Comparison of ENCODE assay signal across 9 mouse cellular contexts in genomic region chr5:116419322-116420045, GRCm38 (mm10). TPM values are rescaled to one million over a fixed set of nuclear protein-coding genes. Genes with fewer than 3 reads are reported as not detected.
DNase-seq lines count a peak whose midpoint lies in the region; ATAC-seq lines count a peak whose summit lies in the region.
"Had no signal": no experiment of that assay in that cellular context is flagged by ENCODE, and none has a peak within 500 bp of the region (broad histone marks: within the 10 kb centered on the region; RNA-seq: fewer than 3 reads in every experiment).

No protein-coding gene starts in this region.

- 58% methylated on average over 6 of the region's 6 CpGs for WGBS in lung, embryonic 16.5 days

- ATAC-seq in lung, embryonic 16.5 days (ENCODE audit: low read depth), result no peak
- ATAC-seq in erythroblast, adult 5-6 weeks (replicated peaks; ENCODE audit: low FRiP score, poor library complexity, severe bottlenecking), result no peak

- no peaks in the 10 kb centered on the region; the same call in 1 of the 2 replicates for H3K36me3 ChIP-seq in lung, embryonic 16.5 days (ENCODE audit: control insufficient read depth, insufficient read depth, low read length)

- H3K9me3 ChIP-seq in lung, embryonic 16.5 days (ENCODE audit: control insufficient read depth, low read length), result 0 out of 2 replicates have a peak, but pooled peaks cover 2% of the 10 kb centered on the region

- H3K9ac ChIP-seq in lung, embryonic 16.5 days (ENCODE audit: low read length), result no peak overlapping the region

- DNase-seq in gastrocnemius, adult 18-20 months (ENCODE audit: low spot score), result peak; percentile 76
- no peak for DNase-seq in gastrocnemius, postnatal 10 days
- DNase-seq in NIH3T3 (ENCODE audit: low read depth), result peak; percentile 80
- DNase-seq in gastrocnemius, postnatal 36 days, result peak; percentile 37
- DNase-seq in kidney, adult 11 months, result no peak
- DNase-seq in thymus, postnatal 25 days, result no peak

- intact Hi-C loops in gastrocnemius, postnatal 36 days (cut with DNase I), result no loop called here

- H3K27me3 ChIP-seq in lung, embryonic 16.5 days (ENCODE audit: control insufficient read depth, insufficient read depth, low read depth, low read length), result no peaks in the 10 kb centered on the region

- H3K4me1 ChIP-seq in lung, embryonic 16.5 days (replicated peaks; ENCODE audit: control insufficient read depth, insufficient read depth, low read length), result peaks cover 34% of the 10 kb centered on the region

- peak overlapping the region; percentile 54; the same call in 1 of the 2 replicates for H3K4me2 ChIP-seq in lung, embryonic 16.5 days (ENCODE audit: low read depth, low read length)

- H3K4me3 ChIP-seq in lung, embryonic 16.5 days (ENCODE audit: low read length), result no peak overlapping the region
- H3K4me3 ChIP-seq: erythroblast, embryonic 14.5 days had no signal

- H3K27ac ChIP-seq in lung, embryonic 16.5 days (ENCODE audit: low read length), result peak overlapping the region; percentile 15

RNA-seq across cellular contexts. Expression of gene Hspb8, which starts 3.2 kb away (rescaled TPM):
- 100 to 1,000 TPM; 232 to 400 TPM for total RNA-seq in gastrocnemius, adult 18-20 months (2021)
- total RNA-seq in gastrocnemius, postnatal 10 days (2021), result 100 to 1,000 TPM; 194 to 198 TPM
- 100 to 1,000 TPM; 212 to 260 TPM for total RNA-seq in gastrocnemius, postnatal 36 days (2021)
- polyA plus RNA-seq in lung, embryonic 16.5 days (2015; fragmentation: Nextera tagmentation; extraction: Ambion mirVana), result 18.9 and 23.1 TPM in 2 replicates
- not detected in 2 replicates for total RNA-seq in erythroblast, adult 5-6 weeks (2015; ENCODE audit: low replicate concordance)
- not detected in 2 replicates for total RNA-seq in erythroblast, adult 5-6 weeks (2017; ENCODE audit: low replicate concordance)
- polyA plus RNA-seq: erythroblast, embryonic 14.5 days had no signal

Comparison
In these comparisons a context has a peak if more than half of its experiments do, and no peak if none do; other contexts are left out.
1. DNase-seq: peak in gastrocnemius, adult 18-20 months (single experiment), NIH3T3 (single experiment) and gastrocnemius, postnatal 36 days (2 of 2); none in gastrocnemius, postnatal 10 days (single experiment), kidney, adult 11 months (single experiment) and thymus, postnatal 25 days (single experiment).
2. RNA of gene Hspb8, which starts 3.2 kb away (total RNA-seq): 232 to 400 TPM in gastrocnemius, adult 18-20 months, 212 to 260 TPM in gastrocnemius, postnatal 36 days and 194 to 198 TPM in gastrocnemius, postnatal 10 days; not detected in erythroblast, adult 5-6 weeks; every median in the first group is over 100 times any median in the second.